Mouse (Mus musculus) hindbrain, embryonic 14.5 days (tissue): Measurements from ENCODE around the gene Anks1b. TPM values are rescaled to one million over a fixed set of nuclear protein-coding genes. Genes with fewer than 3 reads are reported as not detected.

ENCODE experiments used
- ATAC-seq: fragments of 200-750 bp; cut with Nextera tagmentation; 2 replicates; pipeline ENCODE4 v1.8.0; 2017; ENCODE audit warnings: moderate number of reproducible peaks, mild to moderate bottlenecking, moderate TSS enrichment, moderate library complexity; ENCODE audit not compliant: low FRiP score
- DNase-seq: peaks from one replicate; pipeline ENCODE4 v3.0.0-alpha.2; 2015; ENCODE audit warnings: low spot score
- H3K27ac ChIP-seq: fragments of 300-500 bp; sonication (generic); 2 replicates; pipeline ENCODE4 v1.5.1; 2014; ENCODE audit warnings: mild to moderate bottlenecking, moderate library complexity
- H3K27me3 ChIP-seq: fragments of 300-500 bp; sonication (generic); 2 replicates; pipeline ENCODE4 v1.6.1; 2014; ENCODE audit warnings: mild to moderate bottlenecking, low read length, mixed read lengths; ENCODE audit not compliant: control insufficient read depth, insufficient read depth
- H3K36me3 ChIP-seq: fragments of 300-500 bp; sonication (generic); replicated peaks from 2 replicates; pipeline ENCODE4 v1.6.1; 2014; ENCODE audit not compliant: control insufficient read depth, insufficient read depth
- H3K4me1 ChIP-seq: fragments of 300-500 bp; sonication (generic); replicated peaks from 2 replicates; pipeline ENCODE4 v1.6.1; 2014; ENCODE audit warnings: antibody characterized with exemption, low read length, mixed read lengths; ENCODE audit not compliant: control insufficient read depth, insufficient read depth
- H3K4me2 ChIP-seq: fragments of 300-500 bp; sonication (generic); replicated peaks from 2 replicates; pipeline ENCODE4 v1.6.1; 2014; ENCODE audit warnings: mild to moderate bottlenecking, moderate library complexity
- H3K4me3 ChIP-seq: fragments of 300-500 bp; sonication (generic); replicated peaks from 2 replicates; pipeline ENCODE4 v1.5.1; 2014; ENCODE audit warnings: mild to moderate bottlenecking, low read length
- H3K9ac ChIP-seq: fragments of 300-500 bp; sonication (generic); 2 replicates; pipeline ENCODE4 v1.6.1; 2014
- H3K9me3 ChIP-seq: fragments of 300-500 bp; sonication (generic); 2 replicates; pipeline ENCODE4 v1.6.1; 2016; ENCODE audit warnings: low read length; ENCODE audit not compliant: control insufficient read depth
- WGBS: fragments of 180-500 bp; shearing (Covaris S2); extraction: QIAGEN DNeasy Blood & Tissue Kit; methylation state at CpG from one replicate; pipeline ENCODE4 v1.1.7; 2014; 5-methylcytosine and 5-hydroxymethylcytosine counted together
- polyA plus RNA-seq: library from polyadenylated mRNA; unstranded; fragments of >200 nt; fragmentation: Nextera tagmentation; extraction: Ambion mirVana; gene quantifications from 2 replicates; pipeline ENCODE4 v1.2.1, GENCODE M21; 2014

The Anks1b gene
- polyA plus RNA-seq, 1 experiment from 2014 or later, result 69.4 TPM

GRCm38 (mm10) chr10:90369015-90369414, 495.7 kb downstream of the Anks1b start:
- no peak overlapping the region for H3K4me3 ChIP-seq
- H3K4me2 ChIP-seq, result no peak overlapping the region
- H3K27ac ChIP-seq, result no peak overlapping the region
- H3K36me3 ChIP-seq, result no peaks in the 10 kb centered on the region
- DNase-seq, result no peak
- no peaks in the 10 kb centered on the region for H3K27me3 ChIP-seq
- H3K9me3 ChIP-seq, result no peaks in the 10 kb centered on the region
- 96% methylated on average over 7 of the region's 7 CpGs for WGBS
- ATAC-seq, result no peak
- no peaks in the 10 kb centered on the region for H3K4me1 ChIP-seq
- no peak overlapping the region for H3K9ac ChIP-seq

GRCm38 (mm10) chr10:90370751-90371150, 497.4 kb downstream of the Anks1b start:
- H3K27ac ChIP-seq, result no peak overlapping the region
- WGBS, result 86% methylated on average over 3 of the region's 3 CpGs
- no peak overlapping the region for H3K9ac ChIP-seq
- H3K36me3 ChIP-seq, result no peaks in the 10 kb centered on the region
- H3K9me3 ChIP-seq, result no peaks in the 10 kb centered on the region
- ATAC-seq (peak; percentile 73; the same call in 1 of the 2 replicates), DNase-seq (peak; percentile 40)
- no peak overlapping the region for H3K4me3 ChIP-seq
- no peaks in the 10 kb centered on the region for H3K27me3 ChIP-seq
- H3K4me1 ChIP-seq, result no peaks in the 10 kb centered on the region
- H3K4me2 ChIP-seq, result no peak overlapping the region

GRCm38 (mm10) chr10:90373469-90373868, 500.2 kb downstream of the Anks1b start:
- Histone ChIP-seq H3K27me3 (no peaks in the 10 kb centered on the region), H3K4me2 (no peak overlapping the region), H3K4me3 (no peak overlapping the region), H3K9ac (no peak overlapping the region), H3K36me3 (no peaks in the 10 kb centered on the region), H3K9me3 (no peaks in the 10 kb centered on the region), H3K4me1 (no peaks in the 10 kb centered on the region), H3K27ac (no peak overlapping the region)
- 32% methylated on average over 4 of the region's 4 CpGs for WGBS
- DNase-seq (no peak), ATAC-seq (no peak)

- no peaks in the 10 kb centered on the region for H3K4me1 ChIP-seq
- H3K9ac ChIP-seq, result no peak overlapping the region
- no peak overlapping the region for H3K27ac ChIP-seq
- ATAC-seq (no peak), DNase-seq (no peak)
- H3K4me3 ChIP-seq, result no peak overlapping the region
- WGBS, result 78% methylated on average over 1 of the region's 1 CpGs
- H3K4me2 ChIP-seq, result no peak overlapping the region
- no peaks in the 10 kb centered on the region for H3K9me3 ChIP-seq
- no peaks in the 10 kb centered on the region for H3K36me3 ChIP-seq
- H3K27me3 ChIP-seq, result no peaks in the 10 kb centered on the region
Measured at GRCm38 (mm10) chr10:90376605-90377004, 503.3 kb downstream of the Anks1b start.

- no peaks in the 10 kb centered on the region for H3K27me3 ChIP-seq
- H3K9ac ChIP-seq, result no peak overlapping the region
- H3K27ac ChIP-seq, result peak overlapping the region; percentile 23; the same call in 1 of the 2 replicates
- DNase-seq, result no peak
- no peaks in the 10 kb centered on the region for H3K36me3 ChIP-seq
- whole genome bisulfite sequencing, result 75% methylated on average over 1 of the region's 1 CpGs
- no peaks in the 10 kb centered on the region for H3K9me3 ChIP-seq
- no peak overlapping the region for H3K4me3 ChIP-seq
- no peaks in the 10 kb centered on the region for H3K4me1 ChIP-seq
- H3K4me2 ChIP-seq, result no peak overlapping the region
- no peak for ATAC-seq
Measured at GRCm38 (mm10) chr10:90380062-90380461, 506.8 kb downstream of the Anks1b start.

GRCm38 (mm10) chr10:90380704-90381339, 507.5 kb downstream of the Anks1b start:
- no peaks in the 10 kb centered on the region for H3K4me1 ChIP-seq
- H3K9me3 ChIP-seq, result no peaks in the 10 kb centered on the region
- 56% methylated on average over 8 of the region's 8 CpGs for WGBS
- H3K36me3 ChIP-seq, result no peaks in the 10 kb centered on the region
- H3K9ac ChIP-seq, result no peak overlapping the region
- no peak overlapping the region for H3K4me3 ChIP-seq
- no peak for DNase-seq
- no peak overlapping the region for H3K4me2 ChIP-seq
- no peaks in the 10 kb centered on the region for H3K27me3 ChIP-seq
- peak overlapping the region; percentile 23; the same call in 1 of the 2 replicates for H3K27ac ChIP-seq
- ATAC-seq, result peak; percentile 65

- H3K4me2 ChIP-seq, result no peak overlapping the region
- no peaks in the 10 kb centered on the region for H3K27me3 ChIP-seq
- ATAC-seq (no peak), DNase-seq (no peak)
- H3K27ac ChIP-seq, result no peak overlapping the region
- H3K9ac ChIP-seq, result no peak overlapping the region
- no peaks in the 10 kb centered on the region for H3K4me1 ChIP-seq
- no peak overlapping the region for H3K4me3 ChIP-seq
- WGBS, result 92% methylated on average over 4 of the region's 4 CpGs
- H3K36me3 ChIP-seq, result no peaks in the 10 kb centered on the region
- no peaks in the 10 kb centered on the region for H3K9me3 ChIP-seq
Measured at GRCm38 (mm10) chr10:90400382-90400781, 527.1 kb downstream of the Anks1b start.

- DNase-seq, result no peak
- Histone ChIP-seq H3K4me2 (no peak overlapping the region), H3K4me1 (no peaks in the 10 kb centered on the region), H3K4me3 (no peak overlapping the region), H3K9ac (no peak overlapping the region), H3K27ac (no peak overlapping the region), H3K36me3 (no peaks in the 10 kb centered on the region), H3K27me3 (no peaks in the 10 kb centered on the region), H3K9me3 (no peaks in the 10 kb centered on the region)
- 81% methylated on average over 2 of the region's 2 CpGs for WGBS
- ATAC-seq, result no peak
Measured at GRCm38 (mm10) chr10:90408484-90408883, 535.2 kb downstream of the Anks1b start.

GRCm38 (mm10) chr10:90431527-90431926, 558.2 kb downstream of the Anks1b start:
- Histone ChIP-seq H3K4me2 (no peak overlapping the region), H3K36me3 (no peaks in the 10 kb centered on the region), H3K27ac (no peak overlapping the region), H3K4me3 (no peak overlapping the region), H3K9me3 (no peaks in the 10 kb centered on the region), H3K27me3 (no peaks in the 10 kb centered on the region), H3K9ac (no peak overlapping the region), H3K4me1 (peaks cover 5% of the 10 kb centered on the region; the same call in 1 of the 2 replicates)
- ATAC-seq (no peak), DNase-seq (no peak)
- WGBS, result 84% methylated on average over 5 of the region's 5 CpGs

GRCm38 (mm10) chr10:90431974-90432373, 558.7 kb downstream of the Anks1b start:
- Histone ChIP-seq H3K27me3 (no peaks in the 10 kb centered on the region), H3K4me2 (no peak overlapping the region; the same call in 1 of the 2 replicates), H3K4me1 (peaks cover 5% of the 10 kb centered on the region; the same call in 1 of the 2 replicates), H3K9ac (no peak overlapping the region), H3K9me3 (no peaks in the 10 kb centered on the region), H3K4me3 (no peak overlapping the region), H3K27ac (no peak overlapping the region), H3K36me3 (no peaks in the 10 kb centered on the region)
- ATAC-seq, result no peak
- DNase-seq, result no peak
- 62% methylated on average over 9 of the region's 9 CpGs for WGBS
